Mouse (Mus musculus) kidney, adult 2 months (tissue): ENCODE data around the gene Gulp1. TPM values are rescaled to one million over a fixed set of nuclear protein-coding genes. Genes with fewer than 3 reads are reported as not detected.
A peak's percentile ranks its signal among the peaks of the same experiment; 100 is the strongest.

Experiments
- DNase-seq: peaks from one replicate; pipeline ENCODE4 v3.0.0; 2021
- H3K27ac ChIP-seq: fragments of 200-500 bp; 2 replicates; pipeline ENCODE4 v1.5.1; 2012; ENCODE audit warnings: low read depth, low read length, control low read depth, inconsistent platforms; ENCODE audit not compliant: insufficient read depth
- H3K27me3 ChIP-seq: fragments of 200-500 bp; replicated peaks from 2 replicates; pipeline ENCODE4 v1.6.1; 2012; ENCODE audit warnings: mild to moderate bottlenecking, moderate library complexity, low read length, inconsistent platforms; ENCODE audit not compliant: control insufficient read depth, insufficient read depth
- H3K36me3 ChIP-seq: fragments of 200-500 bp; 2 replicates; pipeline ENCODE4 v1.6.1; 2012; ENCODE audit warnings: mild to moderate bottlenecking, moderate library complexity, low read length, inconsistent platforms; ENCODE audit not compliant: control insufficient read depth, insufficient read depth
- H3K4me1 ChIP-seq: fragments of 200-500 bp; 2 replicates; pipeline ENCODE4 v1.6.1; 2011; ENCODE audit warnings: low read length; ENCODE audit not compliant: control insufficient read depth, insufficient read depth
- H3K4me3 ChIP-seq: fragments of 200-500 bp; 2 replicates; pipeline ENCODE4 v1.5.1; 2011; ENCODE audit warnings: mild to moderate bottlenecking, low read depth, low read length, control low read depth; ENCODE audit not compliant: insufficient read depth
- CTCF ChIP-seq: fragments of 200-500 bp; conservative IDR thresholded peaks from 2 replicates; pipeline ENCODE4 v1.5.1; 2011; ENCODE audit warnings: low read depth, mild to moderate bottlenecking, control low read depth, low read length, moderate library complexity, mixed read lengths; ENCODE audit not compliant: insufficient read depth, insufficient read length
- POLR2A ChIP-seq: fragments of 200-500 bp; IDR thresholded peaks from one replicate; pipeline ENCODE4 v1.6.1; 2011; ENCODE audit warnings: low read depth, low read length, control low read depth
- WGBS: fragments of 180-500 bp; shearing (Covaris S2); methylation state at CpG from one replicate; pipeline ENCODE4 v1.1.7; 2018; 5-methylcytosine and 5-hydroxymethylcytosine counted together
- polyA plus RNA-seq: library from polyadenylated mRNA; depleted of rRNA; stranded (reverse); fragments of >200 nt; gene quantifications from 2 replicates; pipeline ENCODE4 v1.2.3, GENCODE M21; 2012; rRNA removed

Gulp1 gene
- polyA plus RNA-seq, result 3.2 and 3.3 TPM in 2 replicates

DNA sequence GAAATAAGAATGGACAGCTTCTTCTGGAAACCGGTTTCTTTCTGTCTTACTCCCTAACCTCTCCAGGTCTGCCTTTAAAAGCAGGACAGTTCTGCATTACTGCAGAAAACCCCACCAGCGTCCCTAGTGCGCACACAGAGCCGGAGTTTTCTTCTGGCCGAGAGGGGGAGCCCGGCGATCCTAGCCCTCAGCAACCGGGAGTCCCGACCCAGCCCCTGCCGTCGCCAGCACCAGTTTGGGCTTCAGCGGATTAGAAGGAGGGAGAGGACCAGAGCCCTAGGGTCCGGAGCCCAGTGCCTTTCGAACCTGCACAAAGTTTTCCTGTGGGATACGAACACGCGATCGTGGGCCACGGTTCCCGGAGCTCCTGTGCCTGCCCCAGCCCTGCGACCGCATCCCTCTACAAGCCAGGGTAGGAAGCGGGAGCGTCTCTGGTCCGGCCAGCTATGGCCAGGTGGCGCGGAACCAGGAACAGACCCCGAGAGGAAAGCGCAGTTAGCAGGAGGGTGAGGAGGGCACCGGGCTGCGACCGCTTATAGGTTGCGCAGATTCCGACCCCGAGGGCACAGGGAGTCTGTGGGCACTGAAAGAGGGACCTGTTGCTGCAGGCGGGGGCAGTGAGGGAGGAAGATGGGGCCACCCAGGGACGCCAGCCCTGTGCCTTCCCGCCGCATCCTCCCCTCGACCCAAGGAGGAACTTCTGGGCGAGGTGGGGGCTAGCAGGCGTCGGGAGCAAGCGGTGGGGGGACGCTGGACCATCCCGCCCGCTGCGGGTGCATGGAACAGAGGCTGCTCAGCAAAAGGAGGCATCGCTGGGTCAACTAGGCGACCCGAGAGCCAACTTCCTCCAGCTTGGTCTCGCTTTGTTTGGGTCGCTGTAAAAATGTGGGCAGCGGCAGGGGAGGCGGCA is at the start of gene Gulp1:
Gulp1 (plus strand) TSS at position 51 of the 910 bp plus-strand sequence.
- peak; percentile 70 for DNase-seq
- Histone ChIP-seq H3K27me3 (no peaks in the 10 kb centered on the region), H3K27ac (peak within 1 kb of the TSS; percentile 73), H3K36me3 (no peaks in the 10 kb centered on the region), H3K4me1 (no peaks in the 10 kb centered on the region), H3K4me3 (peak within 1 kb of the TSS; percentile 57)
- WGBS, result under 1% methylated on average over 55 of the region's 55 CpGs
- TF ChIP-seq CTCF (peak; percentile 45; the same call in 1 of the 2 replicates), POLR2A (no peak)

DNA sequence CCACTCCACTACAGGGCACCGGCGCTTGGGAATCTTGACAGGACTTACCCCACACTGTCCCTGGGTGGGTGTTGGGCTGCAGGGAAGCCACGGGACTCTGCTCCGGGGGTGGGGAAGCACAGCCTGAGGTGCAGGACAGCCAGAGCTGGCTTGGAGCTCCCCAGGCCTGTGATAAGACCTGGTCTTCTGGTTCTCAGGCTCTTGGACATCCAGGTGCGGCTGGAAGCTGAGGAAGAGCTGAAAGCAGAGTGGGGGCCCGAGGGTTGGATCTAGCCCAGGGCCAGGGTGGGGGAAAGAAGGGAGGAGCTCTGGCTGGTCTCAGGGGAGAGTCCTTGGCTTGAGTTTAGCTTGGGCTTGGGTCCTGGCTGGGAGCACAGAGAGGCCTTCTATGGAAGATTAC is 1.1 kb upstream of the Gulp1 start:
- H3K27ac ChIP-seq, result no peak overlapping the region
- no peaks in the 10 kb centered on the region for H3K4me1 ChIP-seq
- no peak overlapping the region for H3K4me3 ChIP-seq
- no peaks in the 10 kb centered on the region for H3K36me3 ChIP-seq
- no peaks in the 10 kb centered on the region for H3K27me3 ChIP-seq
- 81% methylated on average over 6 of the region's 6 CpGs for WGBS
- DNase-seq, result no peak
- TF ChIP-seq POLR2A, result no peak
- no peak for TF ChIP-seq CTCF

DNA sequence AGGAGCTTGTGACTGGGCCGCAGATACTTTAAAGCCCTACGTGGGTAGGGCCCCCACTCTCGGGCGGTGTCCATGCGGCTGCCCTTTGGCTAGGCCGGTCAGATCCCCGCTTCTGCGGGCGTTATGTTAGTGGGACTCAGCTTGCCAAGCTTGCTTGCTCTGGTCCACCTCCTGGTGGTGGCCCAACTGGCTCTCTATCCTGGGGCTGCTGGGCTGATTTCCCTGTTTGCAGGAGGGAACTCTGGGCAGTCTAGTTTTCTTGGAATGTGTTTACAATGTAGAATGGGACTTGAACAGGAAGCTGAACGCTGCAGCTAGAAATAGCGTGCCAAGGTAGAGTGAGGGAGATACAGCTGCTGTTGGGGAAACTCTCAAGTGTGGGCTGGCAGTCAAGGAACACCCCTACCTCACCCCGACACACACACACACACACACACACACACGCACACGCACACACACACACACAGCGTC is 1.1 kb downstream of the Gulp1 start:
- 11% methylated on average over 15 of the region's 15 CpGs for WGBS
- peak overlapping the region; percentile 57 for H3K4me3 ChIP-seq
- peak overlapping the region; percentile 73 for H3K27ac ChIP-seq
- H3K4me1 ChIP-seq, result no peaks in the 10 kb centered on the region
- no peaks in the 10 kb centered on the region for H3K36me3 ChIP-seq
- H3K27me3 ChIP-seq, result no peaks in the 10 kb centered on the region
- DNase-seq, result peak; percentile 63
- TF ChIP-seq CTCF (no peak), POLR2A (no peak)

DNA sequence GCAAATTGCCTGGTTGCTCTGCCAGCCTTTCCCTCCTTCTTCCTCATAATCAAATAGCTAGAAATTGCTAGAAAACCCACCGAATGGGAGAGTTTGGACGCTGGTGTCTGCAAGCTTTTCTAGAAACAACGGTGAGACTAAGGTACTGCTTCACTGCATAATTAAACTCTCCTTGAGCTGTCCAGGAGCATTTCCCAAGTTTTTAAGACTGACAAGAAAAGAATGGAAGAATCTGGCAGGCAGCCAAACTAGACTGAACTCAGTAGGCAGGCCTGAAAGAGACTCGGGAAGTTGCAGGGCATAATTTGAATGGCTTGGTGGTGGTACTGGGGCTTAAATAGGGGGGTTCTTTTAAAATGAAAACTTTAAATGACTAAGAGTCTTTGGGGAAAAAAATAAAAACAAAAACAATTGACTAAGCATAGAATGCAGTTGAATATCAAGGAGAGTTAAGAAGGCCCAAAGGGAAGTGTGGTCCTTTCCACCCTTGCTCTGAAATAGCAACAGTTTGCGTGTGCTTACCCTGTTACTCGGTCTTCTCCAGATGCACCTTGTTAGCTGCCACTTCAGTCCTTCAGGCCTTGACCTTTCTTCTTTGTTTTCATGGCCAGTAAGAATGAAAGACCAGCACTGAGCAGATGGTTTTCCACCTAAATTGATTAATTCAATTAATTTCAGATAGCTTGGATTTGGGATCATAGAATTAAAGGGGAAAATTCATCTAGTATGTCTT is 2.0 kb downstream of the Gulp1 start:
- peak overlapping the region; percentile 29; the same call in 1 of the 2 replicates for H3K27ac ChIP-seq
- peak; percentile 60 for DNase-seq
- no peaks in the 10 kb centered on the region for H3K36me3 ChIP-seq
- H3K4me1 ChIP-seq, result no peaks in the 10 kb centered on the region
- WGBS, result 42% methylated on average over 6 of the region's 6 CpGs
- H3K27me3 ChIP-seq, result no peaks in the 10 kb centered on the region
- TF ChIP-seq POLR2A (no peak), CTCF (no peak)
- H3K4me3 ChIP-seq, result peak overlapping the region; percentile 21; the same call in 1 of the 2 replicates

DNA sequence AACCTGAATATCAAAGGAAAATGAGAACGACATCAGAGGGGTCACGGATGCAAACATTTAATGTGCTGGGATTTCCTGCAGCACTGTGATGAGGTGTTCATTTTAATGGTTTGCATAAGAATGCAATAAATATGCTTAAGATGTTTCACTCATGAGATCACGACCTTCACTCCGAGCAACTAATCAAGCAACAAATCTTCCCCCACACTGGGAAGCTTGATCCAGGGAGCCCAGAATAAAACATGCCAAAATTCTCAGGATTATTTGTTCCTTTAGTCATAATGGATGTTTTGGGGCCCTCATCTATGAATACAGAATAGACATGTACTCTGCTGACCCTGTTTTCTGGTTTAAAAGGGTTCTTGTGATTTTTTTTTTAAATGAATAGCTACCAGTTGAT is 16.1 kb downstream of the Gulp1 start:
- TF ChIP-seq CTCF (no peak), POLR2A (no peak)
- H3K4me1 ChIP-seq, result no peaks in the 10 kb centered on the region
- H3K27me3 ChIP-seq, result no peaks in the 10 kb centered on the region
- WGBS, result 55% methylated on average over 4 of the region's 4 CpGs
- H3K36me3 ChIP-seq, result no peaks in the 10 kb centered on the region
- H3K4me3 ChIP-seq, result no peak overlapping the region
- peak; percentile 18 for DNase-seq
- H3K27ac ChIP-seq, result peak overlapping the region; percentile 9; the same call in 1 of the 2 replicates

DNA sequence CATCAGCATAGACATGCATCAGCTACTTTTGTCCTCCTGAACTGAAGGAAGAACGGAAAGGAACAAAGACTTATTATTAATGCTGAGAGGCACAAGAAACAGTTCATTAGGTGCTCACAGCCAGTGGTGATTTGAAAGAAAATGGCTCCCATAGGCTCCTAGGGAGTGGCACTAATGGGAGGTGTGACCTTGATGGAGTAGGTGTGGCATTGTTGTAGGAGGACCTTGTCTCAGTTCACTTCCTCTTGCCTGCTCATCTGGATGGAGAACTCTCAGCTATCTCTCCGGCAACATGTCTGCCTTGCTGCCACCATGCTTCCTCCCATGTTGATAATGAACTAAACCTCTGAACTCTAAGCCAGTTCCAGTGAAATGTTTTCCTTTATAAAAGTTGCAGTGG is 17.0 kb downstream of the Gulp1 start:
- Histone ChIP-seq H3K27ac (no peak overlapping the region), H3K4me1 (no peaks in the 10 kb centered on the region), H3K4me3 (no peak overlapping the region), H3K36me3 (no peaks in the 10 kb centered on the region), H3K27me3 (no peaks in the 10 kb centered on the region)
- 83% methylated on average over 2 of the region's 2 CpGs for WGBS
- DNase-seq, result no peak
- no peak for TF ChIP-seq POLR2A
- TF ChIP-seq CTCF, result no peak

DNA sequence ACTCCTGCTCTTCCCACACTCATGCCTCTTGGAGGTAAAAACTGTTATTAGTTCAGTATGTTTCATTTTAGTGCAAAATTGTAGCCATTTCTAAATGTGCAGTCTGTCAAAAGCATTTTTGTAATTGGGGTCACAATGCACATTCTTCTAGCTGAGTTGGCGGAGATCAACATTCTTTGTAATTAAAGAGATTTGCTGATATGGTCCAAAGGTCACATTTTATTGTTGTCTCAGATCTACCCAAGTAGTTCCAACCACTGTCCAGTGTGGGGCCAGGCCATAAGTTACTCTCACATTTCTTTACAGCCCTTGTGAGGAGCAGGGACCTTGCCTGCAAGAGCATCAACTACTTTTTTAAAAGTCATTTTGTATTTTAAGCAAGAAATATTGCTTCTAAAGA is 24.7 kb downstream of the Gulp1 start:
- WGBS, result 52% methylated on average over 1 of the region's 1 CpGs
- TF ChIP-seq POLR2A, result no peak
- no peak for TF ChIP-seq CTCF
- H3K36me3 ChIP-seq, result no peaks in the 10 kb centered on the region
- H3K27ac ChIP-seq, result no peak overlapping the region
- no peak overlapping the region for H3K4me3 ChIP-seq
- no peaks in the 10 kb centered on the region for H3K27me3 ChIP-seq
- DNase-seq, result peak; percentile 61
- no peaks in the 10 kb centered on the region for H3K4me1 ChIP-seq
